Mouse (Mus musculus) hindbrain, embryonic 10.5 days (tissue): ENCODE measurements around the gene Gm26602. TPM values are rescaled to one million over a fixed set of nuclear protein-coding genes. Genes with fewer than 3 reads are reported as not detected.
"Not testable (repeated sequence)": the region's sequence is repeated elsewhere in the genome, so short reads cannot be mapped to it uniquely, and the experiment has no call there.

ENCODE experiments used
- DNase-seq: peaks from one replicate; pipeline ENCODE4 v3.0.0-alpha.2; 2017; ENCODE audit warnings: low spot score
- H3K27ac ChIP-seq: fragments of 300-500 bp; sonication (generic); 2 replicates; pipeline ENCODE4 v1.5.1; 2016; ENCODE audit warnings: mild to moderate bottlenecking, moderate library complexity
- H3K27me3 ChIP-seq: fragments of 300-500 bp; sonication (generic); 2 replicates; pipeline ENCODE4 v1.6.1; 2016; ENCODE audit warnings: mild to moderate bottlenecking; ENCODE audit not compliant: poor library complexity, insufficient read depth, severe bottlenecking
- H3K36me3 ChIP-seq: fragments of 300-500 bp; sonication (generic); 2 replicates; pipeline ENCODE4 v1.6.1; 2016; ENCODE audit warnings: mild to moderate bottlenecking, moderate library complexity
- H3K4me1 ChIP-seq: fragments of 300-500 bp; sonication (generic); replicated peaks from 2 replicates; pipeline ENCODE4 v1.6.1; 2016; ENCODE audit warnings: mild to moderate bottlenecking
- H3K4me3 ChIP-seq: fragments of 300-500 bp; sonication (generic); 2 replicates; pipeline ENCODE4 v1.5.1; 2016; ENCODE audit warnings: mild to moderate bottlenecking, moderate library complexity
- H3K9me3 ChIP-seq: fragments of 300-500 bp; sonication (generic); 2 replicates; pipeline ENCODE4 v1.6.1; 2016; ENCODE audit warnings: mild to moderate bottlenecking, moderate library complexity
- WGBS: fragments of 180-500 bp; shearing (Covaris S2); methylation state at CpG from one replicate; pipeline ENCODE4 v1.1.7; 2016; 5-methylcytosine and 5-hydroxymethylcytosine counted together
- polyA plus RNA-seq: library from polyadenylated mRNA; unstranded; fragments of >200 nt; fragmentation: Nextera tagmentation; extraction: Ambion mirVana; gene quantifications from 2 replicates; pipeline ENCODE4 v1.2.1, GENCODE M21; 2016

Gm26602 gene
- polyA plus RNA-seq, 1 experiment from 2014 or later = 4.5 TPM

- Histone ChIP-seq H3K4me3 (peak overlapping the region; percentile 75), H3K27ac (peak overlapping the region; percentile 98), H3K9me3 (no peaks in the 10 kb centered on the region), H3K27me3 (peaks cover 20% of the 10 kb centered on the region), H3K4me1 (peaks cover 46% of the 10 kb centered on the region), H3K36me3 (peaks cover 40% of the 10 kb centered on the region)
- 1% methylated on average over 26 of the region's 26 CpGs for WGBS
- DNase-seq = no peak
These were observed 36.9 kb upstream of the Gm26602 start for GRCm38 (mm10) chr10:79873715-79874289.

GRCm38 (mm10) chr10:79874290-79874862, 36.3 kb upstream of the Gm26602 start, which contains the start of the genes Prtn3 and Plppr3:
Gene Prtn3, plus strand, starts transcription at chr10:79874476.
Gene Plppr3, minus strand, starts transcription at chr10:79874634.
- H3K27ac ChIP-seq = peak within 1 kb of the TSS; percentile 98
- peak; percentile 82 for DNase-seq
- under 1% methylated on average over 57 of the region's 57 CpGs for WGBS
- H3K9me3 ChIP-seq = no peaks in the 10 kb centered on the region
- peaks cover 34% of the 10 kb centered on the region for H3K36me3 ChIP-seq
- peaks cover 47% of the 10 kb centered on the region for H3K4me1 ChIP-seq
- H3K27me3 ChIP-seq = peaks cover 24% of the 10 kb centered on the region
- H3K4me3 ChIP-seq = peak within 1 kb of the TSS; percentile 75

- Histone ChIP-seq H3K4me1 (peaks cover 57% of the 10 kb centered on the region), H3K27ac (no peak overlapping the region), H3K27me3 (peaks cover 52% of the 10 kb centered on the region), H3K4me3 (no peak overlapping the region), H3K9me3 (no peaks in the 10 kb centered on the region), H3K36me3 (peaks cover 8% of the 10 kb centered on the region)
- 69% methylated on average over 1 of the region's 1 CpGs for WGBS
- DNase-seq = no peak
These were observed 33.5 kb upstream of the Gm26602 start for GRCm38 (mm10) chr10:79877174-79877573.

GRCm38 (mm10) chr10:79877757-79878156, 32.9 kb upstream of the Gm26602 start:
- Histone ChIP-seq H3K36me3 (peaks cover 2% of the 10 kb centered on the region), H3K27me3 (peaks cover 58% of the 10 kb centered on the region), H3K4me3 (no peak overlapping the region), H3K9me3 (no peaks in the 10 kb centered on the region), H3K27ac (no peak overlapping the region), H3K4me1 (peaks cover 57% of the 10 kb centered on the region)
- WGBS = 45% methylated on average over 12 of the region's 12 CpGs
- no peak for DNase-seq

- peaks cover 52% of the 10 kb centered on the region for H3K4me1 ChIP-seq
These were observed 31.1 kb upstream of the Gm26602 start for GRCm38 (mm10) chr10:79879527-79879926.

GRCm38 (mm10) chr10:79880721-79881120, 29.9 kb upstream of the Gm26602 start:
- H3K36me3 ChIP-seq = no peaks in the 10 kb centered on the region
- H3K9me3 ChIP-seq = no peaks in the 10 kb centered on the region
- DNase-seq = no peak
- H3K4me3 ChIP-seq = 0 out of 2 replicates have a peak overlapping the region, but pooled peaks have one; percentile 5
- H3K27ac ChIP-seq = no peak overlapping the region
- peaks cover 41% of the 10 kb centered on the region for H3K4me1 ChIP-seq
- peaks cover 73% of the 10 kb centered on the region for H3K27me3 ChIP-seq
- WGBS = 18% methylated on average over 9 of the region's 9 CpGs

More at GRCm38 (mm10) chr10:79879527-79879926, 31.1 kb upstream of the Gm26602 start:
- H3K27me3 ChIP-seq = peaks cover 76% of the 10 kb centered on the region
- H3K4me3 ChIP-seq = no peak overlapping the region
- no peak overlapping the region for H3K27ac ChIP-seq
- 50% methylated on average over 3 of the region's 3 CpGs for WGBS
- no peaks in the 10 kb centered on the region for H3K9me3 ChIP-seq
- no peak for DNase-seq
- no peaks in the 10 kb centered on the region for H3K36me3 ChIP-seq

GRCm38 (mm10) chr10:79881981-79882380, 28.7 kb upstream of the Gm26602 start:
- WGBS = 6% methylated on average over 22 of the region's 22 CpGs
- H3K27ac ChIP-seq = peak overlapping the region; percentile 69

GRCm38 (mm10) chr10:79883297-79884084, 27.2 kb upstream of the Gm26602 start:
- H3K36me3 ChIP-seq = no peaks in the 10 kb centered on the region
- H3K4me3 ChIP-seq = 0 out of 2 replicates have a peak overlapping the region, but pooled peaks have one; percentile 13
- DNase-seq = peak; percentile 82
- no peaks in the 10 kb centered on the region for H3K9me3 ChIP-seq
- peaks cover 72% of the 10 kb centered on the region for H3K27me3 ChIP-seq
- H3K4me1 ChIP-seq = peaks cover 30% of the 10 kb centered on the region
- 0 out of 2 replicates have a peak overlapping the region, but pooled peaks have one; percentile 41 for H3K27ac ChIP-seq
- WGBS = 15% methylated on average over 22 of the region's 22 CpGs

More at GRCm38 (mm10) chr10:79881981-79882380, 28.7 kb upstream of the Gm26602 start:
- peak overlapping the region; percentile 39 for H3K4me3 ChIP-seq
- H3K9me3 ChIP-seq = no peaks in the 10 kb centered on the region
- H3K4me1 ChIP-seq = peaks cover 39% of the 10 kb centered on the region
- DNase-seq = no peak
- H3K36me3 ChIP-seq = no peaks in the 10 kb centered on the region
- H3K27me3 ChIP-seq = peaks cover 72% of the 10 kb centered on the region

GRCm38 (mm10) chr10:79884446-79884845, 26.2 kb upstream of the Gm26602 start:
- Histone ChIP-seq H3K36me3 (no peaks in the 10 kb centered on the region), H3K27ac (no peak overlapping the region), H3K4me1 (peaks cover 29% of the 10 kb centered on the region), H3K4me3 (no peak overlapping the region), H3K27me3 (peaks cover 69% of the 10 kb centered on the region), H3K9me3 (no peaks in the 10 kb centered on the region)
- DNase-seq = no peak
- WGBS = 69% methylated on average over 4 of the region's 4 CpGs

GRCm38 (mm10) chr10:79884938-79885337, 25.7 kb upstream of the Gm26602 start:
- not testable (repeated sequence) for H3K27ac ChIP-seq, DNase-seq, H3K9me3 ChIP-seq, H3K4me3 ChIP-seq, H3K36me3 ChIP-seq
- WGBS = 80% methylated on average over 3 of the region's 3 CpGs
- Histone ChIP-seq H3K27me3 (peaks cover 64% of the 10 kb centered on the region), H3K4me1 (peaks cover 24% of the 10 kb centered on the region)

- peaks cover 58% of the 10 kb centered on the region for H3K27me3 ChIP-seq
- 85% methylated on average over 6 of the region's 6 CpGs for WGBS
- 0 out of 2 replicates have a peak within 1 kb of the TSS, but pooled peaks have one; percentile 18 for H3K27ac ChIP-seq
- no peak for DNase-seq
- H3K36me3 ChIP-seq = no peaks in the 10 kb centered on the region
- no peaks in the 10 kb centered on the region for H3K9me3 ChIP-seq
- no peak within 1 kb of the TSS for H3K4me3 ChIP-seq
- H3K4me1 ChIP-seq = peaks cover 30% of the 10 kb centered on the region
These were observed 24.6 kb upstream of the Gm26602 start, which contains the start of gene Elane for GRCm38 (mm10) chr10:79886054-79886453. Gene Elane, plus strand, starts transcription at chr10:79886247.

- WGBS = 76% methylated on average over 8 of the region's 8 CpGs
- H3K4me1 ChIP-seq = peaks cover 29% of the 10 kb centered on the region
- no peak overlapping the region for H3K4me3 ChIP-seq
- H3K27ac ChIP-seq = 0 out of 2 replicates have a peak overlapping the region, but pooled peaks have one; percentile 18
- H3K27me3 ChIP-seq = peaks cover 56% of the 10 kb centered on the region
- no peaks in the 10 kb centered on the region for H3K9me3 ChIP-seq
- no peaks in the 10 kb centered on the region for H3K36me3 ChIP-seq
- no peak for DNase-seq
These were observed 24.0 kb upstream of the Gm26602 start for GRCm38 (mm10) chr10:79886611-79887010.
